Mouse (Mus musculus) embryonic fibroblast, embryonic 13.5 days (primary cell): ENCODE results near the gene Elovl7. TPM values are rescaled to one million over a fixed set of nuclear protein-coding genes. Genes with fewer than 3 reads are reported as not detected.

Source experiments
- H3K27ac ChIP-seq: 2 replicates; pipeline ENCODE4 v1.5.1; 2012; ENCODE audit warnings: low read length, control low read depth, inconsistent platforms; ENCODE audit not compliant: insufficient read depth
- H3K4me1 ChIP-seq: 2 replicates; pipeline ENCODE4 v1.6.1; 2011; ENCODE audit warnings: low read length; ENCODE audit not compliant: control insufficient read depth, insufficient read depth
- H3K4me3 ChIP-seq: 2 replicates; pipeline ENCODE4 v1.5.1; 2011; ENCODE audit warnings: mild to moderate bottlenecking, control low read depth, low read length; ENCODE audit not compliant: insufficient read depth
- CTCF ChIP-seq: IDR thresholded peaks from 2 replicates; pipeline ENCODE4 v1.5.1; 2011; ENCODE audit warnings: mild to moderate bottlenecking, control low read depth, low read length, moderate library complexity, borderline replicate concordance; ENCODE audit not compliant: insufficient read depth
- POLR2A ChIP-seq: IDR thresholded peaks from 2 replicates; pipeline ENCODE4 v1.6.1; 2011; ENCODE audit warnings: low read depth, mild to moderate bottlenecking, control low read depth, low read length, moderate library complexity
- polyA plus RNA-seq: library from polyadenylated mRNA; stranded (reverse); fragments of >200 nt; gene quantifications from 2 replicates; pipeline ENCODE4 v1.2.4, GENCODE M21; 2011; ENCODE audit warnings: low read depth; ENCODE audit not compliant: missing spikeins, insufficient read length

Elovl7 gene
- polyA plus RNA-seq, 1 experiment: 1.5 TPM

DNA sequence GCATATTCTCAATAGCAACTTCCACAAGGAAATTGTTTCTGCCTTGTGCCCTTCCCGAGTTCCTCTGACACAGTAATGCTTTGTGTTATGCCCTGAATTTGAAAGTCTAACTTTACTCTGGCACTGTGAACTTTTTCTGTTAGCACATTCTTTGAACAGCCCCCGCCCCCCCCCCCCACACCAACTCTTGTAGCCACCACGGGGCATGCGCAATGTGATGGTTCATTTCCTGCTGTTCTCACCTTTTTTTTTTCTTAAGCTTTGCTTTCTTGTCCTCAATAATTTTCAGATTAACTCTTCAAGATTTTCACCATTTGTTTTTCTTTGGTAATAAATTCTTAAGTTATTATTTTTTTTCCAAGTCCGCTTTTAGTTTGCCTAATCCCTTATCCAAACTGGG, 59.3 kb downstream of the Elovl7 start:
- Histone ChIP-seq H3K27ac (no peak overlapping the region), H3K4me3 (no peak overlapping the region), H3K4me1 (no peaks in the 10 kb centered on the region)
- TF ChIP-seq CTCF (no peak), POLR2A (no peak)

DNA sequence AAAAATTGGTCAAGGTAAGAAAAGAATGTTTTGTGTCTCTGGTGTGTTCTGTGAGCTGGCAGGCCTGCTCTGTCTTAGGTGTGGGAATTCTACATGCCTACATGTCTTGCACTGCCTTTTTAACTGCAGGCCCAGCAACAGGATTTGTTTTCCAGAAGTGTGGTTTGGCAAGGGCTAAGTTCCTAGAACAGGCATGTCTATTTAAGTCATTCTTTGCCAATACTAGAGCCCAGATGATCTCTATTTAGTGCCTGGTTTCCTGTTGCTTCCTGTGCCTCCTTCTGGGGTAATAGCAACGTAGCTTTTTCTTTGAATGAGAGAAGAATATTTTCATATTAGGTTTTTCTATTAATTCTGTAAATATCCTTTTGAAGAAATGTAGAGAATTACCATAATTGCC, 62.4 kb downstream of the Elovl7 start:
- Histone ChIP-seq H3K4me3 (no peak overlapping the region), H3K4me1 (no peaks in the 10 kb centered on the region; the same call in 1 of the 2 replicates), H3K27ac (no peak overlapping the region)
- TF ChIP-seq CTCF (no peak), POLR2A (no peak)

DNA sequence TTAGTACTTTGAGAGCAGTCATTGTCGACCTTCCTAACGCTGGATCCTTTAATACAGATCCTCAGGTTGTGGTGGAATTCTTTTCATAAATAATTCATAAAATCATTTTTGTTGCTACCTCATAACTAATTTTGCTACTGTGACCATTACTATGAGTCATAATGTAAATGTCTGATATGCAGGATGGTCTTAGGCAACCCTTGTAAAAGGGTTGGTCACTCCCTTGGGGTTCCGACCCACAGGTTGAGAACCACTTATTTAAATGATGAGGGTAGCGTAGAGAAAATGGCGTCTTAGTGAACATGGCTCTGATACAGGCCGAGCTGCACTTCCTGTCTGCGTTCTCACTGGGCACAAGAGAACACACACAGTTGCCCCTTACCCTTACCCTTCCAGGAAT, 63.1 kb downstream of the Elovl7 start:
- H3K27ac ChIP-seq: no peak overlapping the region
- no peaks in the 10 kb centered on the region; the same call in 1 of the 2 replicates for H3K4me1 ChIP-seq
- H3K4me3 ChIP-seq: no peak overlapping the region
- TF ChIP-seq CTCF (no peak), POLR2A (no peak)

DNA sequence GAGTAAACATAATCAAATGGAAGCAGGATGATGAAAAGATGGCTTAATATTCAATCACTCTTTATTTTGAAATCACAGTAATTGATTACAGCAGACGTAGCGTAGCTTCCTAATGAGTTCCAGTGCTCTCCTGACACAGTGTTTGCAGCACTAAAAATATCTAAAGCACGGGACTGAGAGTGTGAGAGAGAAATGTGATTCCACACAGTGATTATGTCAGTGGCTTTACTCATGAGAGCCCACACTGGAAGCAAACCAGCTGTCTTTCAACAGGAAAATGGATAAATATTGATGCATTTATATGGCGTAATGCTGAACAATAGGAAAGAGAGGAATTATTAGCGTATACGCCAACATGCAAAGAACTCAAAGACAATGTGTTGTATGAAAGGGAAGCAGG, 64.4 kb downstream of the Elovl7 start:
- Histone ChIP-seq H3K4me3 (no peak overlapping the region), H3K4me1 (no peaks in the 10 kb centered on the region; the same call in 1 of the 2 replicates), H3K27ac (no peak overlapping the region)
- TF ChIP-seq POLR2A (no peak), CTCF (no peak)

DNA sequence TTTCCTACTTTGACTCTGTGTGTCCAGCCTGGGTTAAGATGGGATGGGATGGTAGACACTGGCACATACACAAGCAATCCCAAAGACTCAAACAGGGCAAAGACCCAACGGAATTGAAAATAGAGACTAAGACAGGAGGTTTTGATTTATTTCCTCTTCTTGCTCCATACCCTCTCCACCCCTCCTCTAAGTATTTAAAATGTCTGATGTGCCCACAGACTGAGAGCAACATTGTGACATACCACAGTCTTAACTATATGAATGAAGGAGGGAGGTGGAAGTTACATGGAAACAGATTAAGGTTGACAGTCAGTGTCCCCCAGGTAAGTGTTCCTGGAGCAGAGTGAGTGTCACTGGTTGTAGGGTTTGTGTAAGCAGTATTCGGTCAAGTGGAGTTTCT, 70.1 kb downstream of the Elovl7 start:
- TF ChIP-seq CTCF (no peak), POLR2A (no peak)
- H3K4me1 ChIP-seq: no peaks in the 10 kb centered on the region
- no peak overlapping the region for H3K4me3 ChIP-seq
- no peak overlapping the region for H3K27ac ChIP-seq

DNA sequence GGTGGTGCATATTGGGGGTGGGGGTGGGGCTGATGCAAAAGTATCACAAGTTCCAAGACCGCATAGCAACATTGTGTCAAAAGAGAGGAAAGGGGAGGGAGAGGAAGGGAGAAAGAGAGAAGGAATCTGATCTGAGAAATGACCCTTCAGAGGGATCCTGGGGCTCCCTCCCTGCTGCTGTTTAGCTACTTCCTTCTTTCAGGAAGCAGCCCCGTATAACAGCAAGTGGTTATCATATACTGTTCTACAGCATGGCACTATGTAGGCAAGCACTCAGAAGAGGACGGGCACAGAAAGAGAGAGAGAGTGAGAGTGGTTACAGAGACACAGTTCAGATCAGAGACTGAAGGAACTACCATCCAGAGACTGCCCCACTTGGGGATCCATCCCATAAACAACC, 73.7 kb downstream of the Elovl7 start:
- Histone ChIP-seq H3K4me3 (no peak overlapping the region), H3K27ac (no peak overlapping the region), H3K4me1 (no peaks in the 10 kb centered on the region)
- TF ChIP-seq POLR2A (no peak), CTCF (no peak)

DNA sequence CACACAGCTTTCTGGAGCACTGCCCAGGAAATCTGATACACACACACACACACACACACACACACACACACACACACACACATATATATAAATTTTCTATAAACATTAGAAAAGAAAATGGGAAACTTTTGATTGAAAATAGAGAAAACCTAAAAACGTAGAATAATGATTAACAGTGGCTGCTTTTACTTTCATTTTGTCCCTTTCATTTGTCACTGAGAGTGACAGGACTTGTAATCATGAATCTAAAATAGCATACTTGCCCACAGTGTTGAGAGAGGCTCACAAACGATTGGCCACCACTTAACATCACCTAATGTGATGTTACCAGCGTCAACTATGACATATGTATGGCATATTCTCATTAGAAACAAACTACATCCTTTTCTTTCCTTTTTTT, 75.2 kb downstream of the Elovl7 start:
- TF ChIP-seq POLR2A (no peak), CTCF (no peak)
- no peak overlapping the region for H3K4me3 ChIP-seq
- no peaks in the 10 kb centered on the region for H3K4me1 ChIP-seq
- no peak overlapping the region for H3K27ac ChIP-seq

DNA sequence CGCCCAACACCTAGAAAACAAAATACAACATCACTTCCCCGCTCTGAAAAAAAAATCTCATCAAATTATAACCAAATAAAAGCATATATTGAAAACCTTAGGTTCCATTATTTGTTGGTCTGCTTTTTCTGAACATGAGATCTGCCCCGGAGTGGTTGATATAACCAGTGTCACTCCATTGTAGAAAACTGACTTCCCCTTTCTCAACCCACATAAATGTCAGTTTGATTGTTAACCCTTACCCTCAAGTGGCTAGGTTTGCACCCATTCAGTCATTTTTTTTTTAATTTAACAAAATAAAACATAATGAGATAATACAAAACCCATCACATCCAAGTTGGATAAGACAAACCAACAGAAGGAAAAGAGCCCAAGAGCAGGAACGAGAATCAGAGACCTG, 76.1 kb downstream of the Elovl7 start:
- TF ChIP-seq POLR2A: no peak
- TF ChIP-seq CTCF: no peak
- Histone ChIP-seq H3K27ac (no peak overlapping the region), H3K4me3 (no peak overlapping the region), H3K4me1 (no peaks in the 10 kb centered on the region)

DNA sequence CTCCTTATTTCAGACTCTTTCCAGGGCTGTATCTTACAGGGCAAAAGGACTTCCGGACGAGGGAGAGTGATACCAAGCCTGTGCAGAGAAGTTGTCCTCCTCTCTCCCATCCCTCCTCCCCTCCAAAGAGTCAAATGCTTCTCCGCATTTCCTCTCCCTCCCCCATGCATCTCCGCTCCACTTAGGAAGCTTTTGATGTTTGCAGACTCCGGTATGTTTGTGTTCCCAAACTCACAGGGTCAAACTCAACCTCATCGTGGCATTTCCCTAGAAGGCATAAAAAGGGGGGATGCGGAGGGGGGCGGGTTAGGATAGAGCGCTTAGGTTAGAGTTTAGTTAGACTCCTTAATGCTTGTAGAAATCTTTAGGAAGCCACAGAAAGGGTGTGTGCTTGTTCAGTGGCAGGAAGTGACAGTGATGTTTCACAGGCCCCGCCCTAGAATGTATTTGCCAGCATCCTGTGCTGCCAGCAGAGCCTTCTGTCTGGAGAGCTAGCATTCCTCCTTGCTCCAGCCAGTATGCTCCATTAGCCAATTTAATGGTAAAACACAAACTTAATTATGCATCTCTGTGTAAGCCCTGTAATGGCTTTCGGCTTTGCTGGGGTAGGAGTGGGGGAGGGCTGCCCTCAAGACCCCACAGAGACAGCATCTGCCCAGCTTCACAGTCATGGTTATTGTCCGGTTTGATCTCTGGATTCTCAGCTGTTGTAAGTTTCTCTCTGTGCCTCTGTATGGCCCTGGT, 83.3 kb downstream of the Elovl7 start:
- peak overlapping the region; percentile 5; the same call in 1 of the 2 replicates for H3K4me3 ChIP-seq
- peak overlapping the region; percentile 8; the same call in 1 of the 2 replicates for H3K27ac ChIP-seq
- H3K4me1 ChIP-seq: no peaks in the 10 kb centered on the region
- TF ChIP-seq POLR2A (peak; percentile 47), CTCF (no peak)

DNA sequence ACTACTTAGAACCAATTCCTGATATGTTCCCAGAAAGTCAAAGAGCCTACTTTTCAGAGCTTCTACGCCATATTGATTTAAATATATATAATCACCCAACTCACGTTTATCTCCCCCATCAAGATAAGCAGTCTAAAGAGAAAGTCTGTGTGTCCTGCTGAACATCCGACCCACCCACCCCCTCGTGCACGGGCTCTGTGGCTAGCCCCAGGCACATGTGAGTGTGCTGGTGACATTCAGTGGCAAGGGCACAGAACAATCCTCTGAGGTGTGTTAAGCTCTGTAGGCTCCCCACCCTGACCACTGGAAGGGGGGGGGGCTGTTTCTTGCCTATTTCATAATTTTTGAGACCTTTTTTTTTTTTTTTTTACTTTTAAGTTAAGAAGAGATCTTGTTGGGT, 84.0 kb downstream of the Elovl7 start:
- no peak overlapping the region for H3K27ac ChIP-seq
- TF ChIP-seq CTCF (no peak), POLR2A (no peak)

DNA sequence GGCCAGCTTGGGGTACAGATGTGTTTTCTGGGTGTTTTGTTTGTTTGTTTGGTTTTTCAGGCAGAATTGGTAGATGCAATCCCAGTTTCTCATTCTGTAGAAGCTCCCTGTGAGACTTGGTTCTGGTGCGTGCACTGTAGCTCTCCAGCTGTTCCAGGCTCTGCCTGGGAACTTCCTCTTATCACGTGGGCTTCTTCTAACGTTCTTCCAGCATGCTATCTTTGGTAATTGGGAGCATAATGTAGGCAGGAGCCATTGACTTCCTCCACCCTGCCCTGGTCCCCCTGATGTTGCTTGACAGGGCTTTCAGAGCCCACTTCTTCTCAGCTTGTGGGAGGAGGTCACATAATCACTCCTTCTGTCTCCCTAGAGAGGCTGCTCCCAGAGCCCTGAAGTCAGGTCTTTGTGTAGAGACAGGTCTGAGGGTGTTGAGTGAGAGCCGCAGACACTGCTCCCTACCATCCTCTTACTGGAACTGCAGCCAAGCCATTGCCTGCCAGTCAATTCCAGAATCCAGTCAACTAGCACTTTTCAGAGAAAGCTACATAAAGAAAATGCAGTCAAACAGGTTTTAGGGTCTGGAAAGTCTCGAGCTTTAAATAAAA, 86.2 kb downstream of the Elovl7 start:
- Histone ChIP-seq H3K27ac (no peak overlapping the region), H3K4me3 (no peak overlapping the region), H3K4me1 (peaks cover 10% of the 10 kb centered on the region; the same call in 1 of the 2 replicates)
- TF ChIP-seq POLR2A: no peak
- TF ChIP-seq CTCF: no peak

More for the DNA sequence above, 84.0 kb downstream of the Elovl7 start:
- Histone ChIP-seq H3K4me3 (no peak overlapping the region), H3K4me1 (0 out of 2 replicates have a peak, but pooled peaks cover 2% of the 10 kb centered on the region)
